Mouse (Mus musculus): ENCODE data around the gene Lhx5.
A peak's percentile ranks its signal among the peaks of the same experiment; 100 is the strongest.

DNA sequence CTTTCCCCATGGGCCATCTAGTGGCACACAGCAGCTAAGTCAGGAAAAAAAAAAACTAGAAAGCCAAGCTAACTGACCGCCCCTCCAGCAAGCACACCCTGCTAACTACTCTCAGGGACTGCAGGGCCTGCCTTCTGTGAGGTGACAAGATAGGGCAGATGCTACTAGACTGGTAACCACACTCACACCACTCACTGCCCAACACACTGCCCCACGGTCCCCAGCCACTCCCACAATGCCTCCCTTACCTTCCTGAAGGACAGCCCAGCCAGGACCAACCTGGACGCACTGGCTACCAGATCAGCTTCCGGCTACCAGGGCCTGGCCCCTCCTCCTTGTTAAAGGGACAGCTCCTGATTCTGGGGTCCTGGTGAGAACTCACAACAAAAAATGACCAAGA, 35.5 kb downstream of the Lhx5 start:
- TF ChIP-seq EP300 (IDR thresholded peaks at IDR 0.05; ENCODE audit: insufficient read depth, low read depth, low read length) (no peak), CTCF (IDR thresholded peaks at IDR 0.05) (peak; percentile 32)

Measured in heart, adult 2 months (tissue).